Mouse (Mus musculus) lung, postnatal 10 days (tissue): ENCODE results near the gene Olfr462.

Experiments used
- DNase-seq: peaks from one replicate; pipeline ENCODE4 v3.0.0; 2021

The Olfr462 gene

DNA sequence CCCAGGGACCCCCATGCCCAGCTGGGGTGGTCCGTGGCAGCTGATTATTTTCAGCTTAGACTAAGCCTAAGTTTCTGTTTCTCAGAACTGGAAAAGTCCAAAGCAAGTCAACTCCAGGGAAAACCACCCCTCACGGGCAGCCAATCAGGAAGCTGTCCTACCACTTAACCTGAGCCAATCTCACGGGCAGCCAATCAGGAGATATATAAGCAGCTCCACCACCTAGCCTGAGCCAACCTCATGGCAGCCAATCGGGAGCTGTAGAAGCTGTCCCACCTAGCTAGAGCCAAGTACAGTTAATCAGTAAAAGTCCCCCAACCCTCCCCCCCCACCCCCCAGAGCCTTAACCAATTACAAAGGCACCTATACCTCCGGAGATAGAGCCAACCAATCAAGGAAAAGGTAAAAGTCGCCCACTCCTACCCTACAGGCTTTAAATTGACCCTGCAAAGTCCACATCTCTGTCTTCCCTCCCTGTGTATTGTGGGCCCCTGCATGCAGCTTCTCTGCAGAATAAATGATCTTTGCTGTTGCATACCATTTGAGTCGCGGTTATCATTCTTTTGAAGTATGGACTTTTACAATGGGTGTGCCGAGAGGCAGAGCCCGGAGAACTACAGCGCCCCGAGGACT is 45.0 kb downstream of the Olfr462 start:
- no peak for DNase-seq

GRCm38 (mm10) chr11:87841436-87841835 is 50.6 kb downstream of the Olfr462 start:
- DNase-seq = no peak

- DNase-seq = peak; percentile 24
Observed at GRCm38 (mm10) chr11:87840676-87841075, 51.4 kb downstream of the Olfr462 start.
